Mouse (Mus musculus) CD8-positive naive resting alpha-beta T cell, adult 2 months (primary cell): ENCODE data around the gene Cbx1.

Source experiments
- DNase-seq, 2 experiments: peaks; one replicate each; pipeline ENCODE4 v3.0.0; 2022; ENCODE audit warnings: low read depth in 2 of 2, low spot score in 2 of 2

The Cbx1 gene

GRCm38 (mm10) chr11:96814443-96814842, 25.5 kb downstream of the Cbx1 start:
- no peak for DNase-seq

- no peak for DNase-seq
These were observed 27.0 kb downstream of the Cbx1 start for GRCm38 (mm10) chr11:96815895-96816294.

- DNase-seq, result no peak
These were observed 27.6 kb downstream of the Cbx1 start for GRCm38 (mm10) chr11:96816494-96816893.

GRCm38 (mm10) chr11:96816979-96817378, 28.1 kb downstream of the Cbx1 start:
- DNase-seq, result no peak

GRCm38 (mm10) chr11:96818128-96818710, 29.3 kb downstream of the Cbx1 start:
- no peak for DNase-seq

- no peak for DNase-seq
These were observed 33.0 kb downstream of the Cbx1 start for GRCm38 (mm10) chr11:96821956-96822355.

GRCm38 (mm10) chr11:96822675-96823470, 33.9 kb downstream of the Cbx1 start:
- no peak for DNase-seq

- DNase-seq, result no peak
These were observed 34.5 kb downstream of the Cbx1 start for GRCm38 (mm10) chr11:96823471-96823837.

- peak; percentile 68 to 75 for DNase-seq
These were observed 35.2 kb downstream of the Cbx1 start for GRCm38 (mm10) chr11:96823880-96824782.

GRCm38 (mm10) chr11:96824783-96825495, 36.0 kb downstream of the Cbx1 start:
- DNase-seq, result no peak

GRCm38 (mm10) chr11:96826481-96826880, 37.6 kb downstream of the Cbx1 start:
- DNase-seq, result no peak

GRCm38 (mm10) chr11:96827062-96827581, 38.2 kb downstream of the Cbx1 start:
- DNase-seq, result no peak

GRCm38 (mm10) chr11:96827917-96828316, 39.0 kb downstream of the Cbx1 start:
- DNase-seq, result no peak

GRCm38 (mm10) chr11:96828881-96829280, 40.0 kb downstream of the Cbx1 start:
- DNase-seq, result no peak

- DNase-seq, result no peak
These were observed 40.5 kb downstream of the Cbx1 start for GRCm38 (mm10) chr11:96829403-96829812.

GRCm38 (mm10) chr11:96829813-96830538, 41.0 kb downstream of the Cbx1 start, which contains the start of gene Nfe2l1:
TSS of gene Nfe2l1 (minus strand) at chr11:96829968.
- peak; percentile 95 to 97 for DNase-seq

- DNase-seq, result no peak
These were observed 41.8 kb downstream of the Cbx1 start for GRCm38 (mm10) chr11:96830539-96831216.

- no peak for DNase-seq
These were observed 42.6 kb downstream of the Cbx1 start for GRCm38 (mm10) chr11:96831516-96831915.

- DNase-seq, result no peak
These were observed 43.6 kb downstream of the Cbx1 start for GRCm38 (mm10) chr11:96832541-96832940.

GRCm38 (mm10) chr11:96832973-96833372, 44.0 kb downstream of the Cbx1 start:
- DNase-seq, result no peak
